Mouse (Mus musculus): Measurements from ENCODE around the gene Gm42669. TPM values are rescaled to one million over a fixed set of nuclear protein-coding genes. Genes with fewer than 3 reads are reported as not detected.

Gene Gm42669
- polyA plus RNA-seq, 1 experiment from 2014 or later: 0.41 TPM

Other genes starting within 250 kb of the Gm42669 start
- 10.5 and 12.3 TPM in 2 replicates for gene Tgfbr3, start 218.0 kb upstream of the Gm42669 start, polyA plus RNA-seq (2014; fragmentation: Nextera tagmentation; extraction: Ambion mirVana)
- gene Brdt, start 176.5 kb upstream of the Gm42669 start, polyA plus RNA-seq (2014; fragmentation: Nextera tagmentation; extraction: Ambion mirVana): 2.5 and 3.2 TPM in 2 replicates
- 0.49 and 1.3 TPM in 2 replicates for gene Ephx4, start 104.9 kb upstream of the Gm42669 start, polyA plus RNA-seq (2014; fragmentation: Nextera tagmentation; extraction: Ambion mirVana)
- not detected in 2 replicates for gene Lpcat2b, start 76.1 kb upstream of the Gm42669 start, polyA plus RNA-seq (2014; fragmentation: Nextera tagmentation; extraction: Ambion mirVana)
- gene Btbd8, start 69.6 kb upstream of the Gm42669 start, polyA plus RNA-seq (2014; fragmentation: Nextera tagmentation; extraction: Ambion mirVana): 5.2 and 5.5 TPM in 2 replicates
- gene 1700028K03Rik, start 27.1 kb downstream of the Gm42669 start, polyA plus RNA-seq (2014; fragmentation: Nextera tagmentation; extraction: Ambion mirVana): 0.08 TPM in 1 of 2 replicates, not detected in the other
- 23.9 and 24.9 TPM in 2 replicates for gene Rpap2, start 89.8 kb downstream of the Gm42669 start, polyA plus RNA-seq (2014; fragmentation: Nextera tagmentation; extraction: Ambion mirVana)
- gene Glmn, start 90.3 kb downstream of the Gm42669 start, polyA plus RNA-seq (2014; fragmentation: Nextera tagmentation; extraction: Ambion mirVana): 46.6 and 49.1 TPM in 2 replicates
- 0.10 TPM in 1 of 2 replicates, not detected in the other for gene Gfi1, start 218.4 kb downstream of the Gm42669 start, polyA plus RNA-seq (2014; fragmentation: Nextera tagmentation; extraction: Ambion mirVana)

Measured in embryonic facial prominence, embryonic 11.5 days (tissue).